Mouse (Mus musculus): Measurements from ENCODE around the gene Gm17657. TPM values are rescaled to one million over a fixed set of nuclear protein-coding genes. Genes with fewer than 3 reads are reported as not detected.

The Gm17657 gene
- total RNA-seq, 2 experiments from 2014 or later = not detected

Other genes starting within 250 kb of the Gm17657 start
- 0.32 TPM in 1 of 2 replicates, not detected in the other for gene Pi16, start 232.0 kb downstream of the Gm17657 start, total RNA-seq (2014; fragmentation: Nextera tagmentation)
- gene Pi16, start 232.0 kb downstream of the Gm17657 start, total RNA-seq (2017) = not detected in 2 replicates
- 86.6 and 105 TPM in 2 replicates for gene Mtch1, start 201.7 kb downstream of the Gm17657 start, total RNA-seq (2014; fragmentation: Nextera tagmentation)
- gene Mtch1, start 201.7 kb downstream of the Gm17657 start, total RNA-seq (2017) = 31.9 and 32.4 TPM in 2 replicates
- gene Fgd2, start 188.7 kb downstream of the Gm17657 start, total RNA-seq (2014; fragmentation: Nextera tagmentation) = 3.1 and 3.4 TPM in 2 replicates
- 2.7 and 6.0 TPM in 2 replicates for gene Fgd2, start 188.7 kb downstream of the Gm17657 start, total RNA-seq (2017)
- 33.2 and 48.8 TPM in 2 replicates for gene Pim1, start 58.9 kb downstream of the Gm17657 start, total RNA-seq (2014; fragmentation: Nextera tagmentation)
- 96.9 and 106 TPM in 2 replicates for gene Pim1, start 58.9 kb downstream of the Gm17657 start, total RNA-seq (2017)
- gene Tbc1d22b, start 147 bp upstream of the Gm17657 start, total RNA-seq (2014; fragmentation: Nextera tagmentation) = 15.0 TPM in 2 replicates
- 3.7 and 4.6 TPM in 2 replicates for gene Tbc1d22b, start 147 bp upstream of the Gm17657 start, total RNA-seq (2017)
- gene Tmem217, start 2.7 kb upstream of the Gm17657 start, total RNA-seq (2014; fragmentation: Nextera tagmentation) = not detected in 2 replicates
- gene Tmem217, start 2.7 kb upstream of the Gm17657 start, total RNA-seq (2017) = not detected in 2 replicates
- gene Rnf8, start 65.2 kb upstream of the Gm17657 start, total RNA-seq (2014; fragmentation: Nextera tagmentation) = 61.3 and 82.3 TPM in 2 replicates
- gene Rnf8, start 65.2 kb upstream of the Gm17657 start, total RNA-seq (2017) = 76.0 and 122 TPM in 2 replicates
- 5.9 and 8.2 TPM in 2 replicates for gene Gm28043, start 65.2 kb upstream of the Gm17657 start, total RNA-seq (2014; fragmentation: Nextera tagmentation)
- 4.0 and 8.2 TPM in 2 replicates for gene Gm28043, start 65.2 kb upstream of the Gm17657 start, total RNA-seq (2017)
- gene Cmtr1, start 111.0 kb upstream of the Gm17657 start, total RNA-seq (2014; fragmentation: Nextera tagmentation) = 44.7 and 73.5 TPM in 2 replicates
- 135 and 166 TPM in 2 replicates for gene Cmtr1, start 111.0 kb upstream of the Gm17657 start, total RNA-seq (2017)
- 20.4 and 22.0 TPM in 2 replicates for gene Ccdc167, start 167.4 kb upstream of the Gm17657 start, total RNA-seq (2014; fragmentation: Nextera tagmentation)
- 6.0 and 16.3 TPM in 2 replicates for gene Ccdc167, start 167.4 kb upstream of the Gm17657 start, total RNA-seq (2017)

Data from megakaryocyte-erythroid progenitor cell, adult 5-6 weeks (primary cell).